Mouse (Mus musculus) bone marrow, adult 2 months (tissue): Measurements from ENCODE around the gene 1700020D05Rik. TPM values are rescaled to one million over a fixed set of nuclear protein-coding genes. Genes with fewer than 3 reads are reported as not detected.
"Not testable (repeated sequence)": the region's sequence is repeated elsewhere in the genome, so short reads cannot be mapped to it uniquely, and the experiment has no call there.

Source experiments
- H3K27ac ChIP-seq: fragments of 200-500 bp; 2 replicates; pipeline ENCODE4 v1.5.1; 2012; ENCODE audit warnings: low read depth, mild to moderate bottlenecking, control low read depth, inconsistent platforms, low read length; ENCODE audit not compliant: control insufficient read depth, poor library complexity, insufficient read depth
- H3K4me1 ChIP-seq: fragments of 200-500 bp; 2 replicates; pipeline ENCODE4 v1.6.1; 2011; ENCODE audit warnings: low read length; ENCODE audit not compliant: control insufficient read depth, insufficient read depth
- H3K4me3 ChIP-seq: fragments of 200-500 bp; replicated peaks from 2 replicates; pipeline ENCODE3; 2011; ENCODE audit warnings: mild to moderate bottlenecking, low read depth, low read length, control low read depth; ENCODE audit not compliant: control insufficient read depth
- CTCF ChIP-seq: fragments of 200-500 bp; IDR thresholded peaks from 2 replicates; pipeline ENCODE4 v1.5.1; 2011; ENCODE audit warnings: low read length, control low read depth; ENCODE audit not compliant: control insufficient read depth, insufficient read depth
- POLR2A ChIP-seq: fragments of 200-500 bp; IDR thresholded peaks from 2 replicates; pipeline ENCODE4 v1.6.1; 2011; ENCODE audit warnings: low read depth, mild to moderate bottlenecking, control low read depth, low read length, borderline replicate concordance; ENCODE audit not compliant: control insufficient read depth
- WGBS: fragments of 180-500 bp; shearing (Covaris S2); methylation state at CpG from one replicate; pipeline ENCODE4 v1.1.7; 2018; 5-methylcytosine and 5-hydroxymethylcytosine counted together
- polyA plus RNA-seq: library from polyadenylated mRNA; stranded (reverse); fragments of >200 nt; gene quantifications from 2 replicates; pipeline ENCODE4 v1.2.4, GENCODE M21; 2011; ENCODE audit warnings: low replicate concordance; ENCODE audit not compliant: missing spikeins, insufficient read depth, insufficient read length

The 1700020D05Rik gene
- polyA plus RNA-seq, 1 experiment, result 4.0 TPM

- Histone ChIP-seq H3K4me1 (peaks cover 2% of the 10 kb centered on the region; the same call in 1 of the 2 replicates), H3K27ac (peak overlapping the region; percentile 97), H3K4me3 (peak overlapping the region; percentile 91)
- WGBS, result under 1% methylated on average over 59 of the region's 59 CpGs
- TF ChIP-seq POLR2A, result peak; percentile 79; the same call in 1 of the 2 replicates
- TF ChIP-seq CTCF, result no peak
These were observed 12.5 kb downstream of the 1700020D05Rik start for GRCm38 (mm10) chr19:5490898-5491708.

DNA sequence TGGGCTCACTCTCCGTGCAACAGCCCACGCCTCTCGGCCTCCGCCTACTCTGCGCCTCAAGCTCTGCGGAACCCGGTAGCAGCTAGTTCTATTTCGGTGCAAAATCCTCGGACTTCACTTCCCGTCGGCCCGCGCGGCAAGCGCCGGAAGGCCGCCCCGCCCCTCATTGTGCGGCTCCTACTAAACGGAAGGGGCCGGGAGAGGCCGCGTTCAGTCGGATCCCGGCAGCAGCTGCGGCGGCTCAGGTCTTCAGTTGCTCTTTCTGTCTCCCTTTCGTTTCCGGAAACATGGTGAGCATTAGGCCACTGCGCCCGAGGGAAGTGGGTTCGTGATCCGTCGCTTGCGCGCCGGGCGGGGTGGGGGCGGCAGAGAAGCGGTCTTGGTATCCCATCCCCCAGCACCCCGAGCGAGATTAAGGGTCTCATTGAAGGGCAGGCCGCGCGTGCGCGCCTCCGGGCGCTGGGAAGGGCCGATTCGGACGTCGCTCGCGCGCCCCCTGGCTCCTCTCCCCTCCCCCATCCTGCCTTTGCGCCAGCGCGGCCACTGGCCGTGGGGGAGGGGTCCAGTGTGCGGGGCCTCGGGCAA lies 13.2 kb downstream of the 1700020D05Rik start, which contains the start of gene Cfl1:
Cfl1 (plus strand) TSS at position 143 of the 585 bp plus-strand sequence.
- H3K27ac ChIP-seq, result peak within 1 kb of the TSS; percentile 97
- WGBS, result under 1% methylated on average over 62 of the region's 62 CpGs
- peaks cover 2% of the 10 kb centered on the region; the same call in 1 of the 2 replicates for H3K4me1 ChIP-seq
- TF ChIP-seq POLR2A (peak; percentile 89; the same call in 1 of the 2 replicates), CTCF (no peak)
- peak within 1 kb of the TSS; percentile 91 for H3K4me3 ChIP-seq

GRCm38 (mm10) chr19:5489721-5490120 lies 13.9 kb downstream of the 1700020D05Rik start:
- not testable (repeated sequence) for H3K4me1 ChIP-seq, H3K4me3 ChIP-seq
- whole genome bisulfite sequencing, result 14% methylated on average over 10 of the region's 10 CpGs
- peak overlapping the region; percentile 94 for H3K27ac ChIP-seq

DNA sequence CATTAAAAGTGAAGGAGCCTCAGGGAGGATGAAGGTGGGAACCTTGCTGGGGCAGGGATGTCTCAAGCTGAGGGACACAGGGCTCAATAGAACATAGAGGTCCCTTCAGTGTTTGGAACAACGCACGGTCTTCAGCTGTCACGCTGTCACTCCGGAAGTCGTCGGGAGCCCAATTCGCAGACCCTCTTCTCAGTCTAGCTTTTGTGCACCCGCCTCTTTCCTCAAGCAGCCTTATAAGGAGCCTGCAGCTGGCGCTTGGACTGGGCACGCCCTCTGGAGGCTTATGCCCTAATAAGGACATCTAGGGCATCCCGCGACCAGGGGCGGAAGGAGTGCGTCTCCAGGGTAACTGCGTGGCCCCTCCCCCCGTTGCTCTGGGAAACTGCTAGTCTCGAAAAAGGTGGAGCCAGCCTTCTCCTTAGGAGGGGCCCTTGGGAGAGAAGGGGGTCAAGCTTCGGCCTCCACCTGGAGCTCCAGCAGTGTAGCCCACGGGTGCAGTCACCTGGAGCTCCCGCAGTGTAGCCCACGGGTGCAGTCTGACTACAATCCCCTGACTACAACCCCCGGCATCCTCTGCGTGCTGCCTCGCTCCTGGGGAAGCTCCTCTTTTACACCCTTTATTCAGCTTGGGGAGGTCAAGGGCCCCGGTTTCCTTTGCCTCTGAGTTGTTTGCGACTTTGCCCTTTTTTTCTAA lies 14.6 kb downstream of the 1700020D05Rik start:
- TF ChIP-seq CTCF (peak; percentile 16; the same call in 1 of the 2 replicates), POLR2A (peak; percentile 75)
- H3K4me3 ChIP-seq, result peak overlapping the region; percentile 68
- under 1% methylated on average over 26 of the region's 26 CpGs for WGBS
- H3K27ac ChIP-seq, result peak overlapping the region; percentile 94
- peaks cover 2% of the 10 kb centered on the region; the same call in 1 of the 2 replicates for H3K4me1 ChIP-seq

DNA sequence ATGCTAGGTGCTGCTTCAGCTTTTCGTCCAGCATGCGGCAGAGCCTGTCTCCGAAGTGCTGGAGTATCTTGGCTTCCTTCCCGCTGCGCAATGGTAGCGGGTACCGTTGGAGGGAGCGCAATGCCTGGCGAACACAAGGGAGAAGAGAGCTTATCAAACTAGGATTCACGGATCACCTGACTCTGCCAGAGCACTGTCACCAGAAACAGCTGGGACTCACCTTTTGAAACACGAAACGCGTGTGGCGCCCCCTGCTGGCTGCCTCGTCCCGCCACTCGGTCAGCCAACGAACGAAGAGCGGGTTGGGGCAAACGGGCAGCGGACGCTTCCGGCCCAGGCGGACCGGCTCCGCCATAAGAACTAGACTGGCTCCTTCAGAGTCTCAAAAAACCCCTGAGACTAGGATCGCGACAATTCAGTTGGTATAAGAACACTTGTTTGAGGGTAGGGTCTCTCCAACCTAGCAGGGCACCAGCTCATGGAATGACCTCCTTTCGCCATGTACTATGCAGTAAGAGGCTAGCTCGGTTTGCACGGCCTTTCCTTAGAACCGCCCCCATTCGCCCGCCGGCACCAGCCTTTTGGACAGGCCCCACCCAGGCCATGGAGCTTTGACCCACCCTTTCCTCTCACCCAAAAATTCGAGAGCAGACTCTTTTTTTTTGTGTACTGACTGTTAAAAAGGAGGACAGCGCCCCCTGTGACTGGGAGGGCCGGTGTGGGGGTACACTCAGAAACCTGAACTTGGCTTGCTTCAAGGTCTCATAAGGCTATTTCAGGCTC lies 15.6 kb downstream of the 1700020D05Rik start, which contains the start of gene Mus81:
Mus81 (minus strand) TSS at position 635 of the 783 bp plus-strand sequence.
- Histone ChIP-seq H3K4me3 (peak within 1 kb of the TSS; percentile 94), H3K27ac (peak within 1 kb of the TSS; percentile 94), H3K4me1 (peaks cover 2% of the 10 kb centered on the region; the same call in 1 of the 2 replicates)
- peak; percentile 86 for TF ChIP-seq CTCF
- peak; percentile 78 for TF ChIP-seq POLR2A
- under 1% methylated on average over 39 of the region's 39 CpGs for WGBS

DNA sequence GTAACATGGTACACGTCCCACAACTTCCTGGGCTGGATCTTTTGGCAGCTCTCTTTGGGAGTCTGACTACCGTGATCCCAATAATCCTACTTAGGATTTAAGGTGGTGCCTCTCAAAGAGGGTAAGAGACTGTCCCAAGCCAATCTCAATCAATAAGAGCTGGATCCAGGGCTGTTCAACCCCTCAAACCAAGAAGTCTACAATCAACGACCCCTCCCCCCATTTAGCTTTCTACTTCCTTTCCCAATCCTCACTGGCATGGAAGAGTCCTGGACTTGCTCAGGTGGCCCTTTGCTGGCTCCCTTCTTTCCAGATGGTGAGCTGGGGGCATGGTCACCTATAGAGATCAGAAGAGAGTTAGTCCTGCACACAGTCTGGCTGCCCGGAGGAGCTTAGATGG lies 16.8 kb downstream of the 1700020D05Rik start:
- Histone ChIP-seq H3K4me1 (peaks cover 2% of the 10 kb centered on the region; the same call in 1 of the 2 replicates), H3K27ac (no peak overlapping the region), H3K4me3 (no peak overlapping the region)
- 74% methylated on average over 4 of the region's 4 CpGs for WGBS
- TF ChIP-seq POLR2A (no peak), CTCF (no peak)

GRCm38 (mm10) chr19:5486286-5486685 lies 17.3 kb downstream of the 1700020D05Rik start:
- H3K27ac ChIP-seq, result no peak overlapping the region
- no peak for TF ChIP-seq CTCF
- TF ChIP-seq POLR2A, result no peak
- H3K4me1 ChIP-seq, result peaks cover 2% of the 10 kb centered on the region; the same call in 1 of the 2 replicates
- 82% methylated on average over 8 of the region's 8 CpGs for WGBS
- H3K4me3 ChIP-seq, result no peak overlapping the region

GRCm38 (mm10) chr19:5485821-5486220 lies 17.8 kb downstream of the 1700020D05Rik start:
- TF ChIP-seq CTCF (no peak), POLR2A (no peak)
- Histone ChIP-seq H3K4me1 (peaks cover 2% of the 10 kb centered on the region; the same call in 1 of the 2 replicates), H3K27ac (no peak overlapping the region), H3K4me3 (no peak overlapping the region)
- WGBS, result 92% methylated on average over 7 of the region's 7 CpGs
